Mouse (Mus musculus) lung, embryonic 16.5 days (tissue): ENCODE measurements around the gene Phb. TPM values are rescaled to one million over a fixed set of nuclear protein-coding genes. Genes with fewer than 3 reads are reported as not detected.

Source experiments
- ATAC-seq: fragments of 200-750 bp; cut with Nextera tagmentation; 2 replicates; pipeline ENCODE4 v1.8.0; 2017; ENCODE audit warnings: low read depth, mild to moderate bottlenecking, moderate library complexity
- H3K27ac ChIP-seq: fragments of 300-500 bp; sonication (generic); 2 replicates; pipeline ENCODE4 v1.5.1; 2014; ENCODE audit warnings: mild to moderate bottlenecking, control low read depth, low read length
- H3K27me3 ChIP-seq: fragments of 300-500 bp; sonication (generic); 2 replicates; pipeline ENCODE4 v1.6.1; 2014; ENCODE audit warnings: low read depth, low read length, mixed read lengths; ENCODE audit not compliant: control insufficient read depth, insufficient read depth
- H3K36me3 ChIP-seq: fragments of 300-500 bp; sonication (generic); 2 replicates; pipeline ENCODE4 v1.6.1; 2014; ENCODE audit warnings: low read length; ENCODE audit not compliant: control insufficient read depth, insufficient read depth
- H3K4me1 ChIP-seq: fragments of 300-500 bp; sonication (generic); replicated peaks from 2 replicates; pipeline ENCODE4 v1.6.1; 2014; ENCODE audit warnings: low read length, mixed read lengths; ENCODE audit not compliant: control insufficient read depth, insufficient read depth
- H3K4me2 ChIP-seq: fragments of 300-500 bp; sonication (generic); 2 replicates; pipeline ENCODE4 v1.6.1; 2014; ENCODE audit warnings: low read depth, low read length, control low read depth
- H3K4me3 ChIP-seq: fragments of 300-500 bp; sonication (generic); 2 replicates; pipeline ENCODE4 v1.5.1; 2014; ENCODE audit warnings: mild to moderate bottlenecking, low read length, control low read depth
- H3K9ac ChIP-seq: fragments of 300-500 bp; sonication (generic); 2 replicates; pipeline ENCODE4 v1.6.1; 2014; ENCODE audit warnings: low read length, control low read depth
- H3K9me3 ChIP-seq: fragments of 300-500 bp; sonication (generic); 2 replicates; pipeline ENCODE4 v1.6.1; 2016; ENCODE audit warnings: low read length; ENCODE audit not compliant: control insufficient read depth
- WGBS: fragments of 180-500 bp; shearing (Covaris S2); extraction: QIAGEN DNeasy Blood & Tissue Kit; methylation state at CpG from one replicate; pipeline ENCODE4 v1.1.7; 2014; 5-methylcytosine and 5-hydroxymethylcytosine counted together
- polyA plus RNA-seq: library from polyadenylated mRNA; unstranded; fragments of >200 nt; fragmentation: Nextera tagmentation; extraction: Ambion mirVana; gene quantifications from 2 replicates; pipeline ENCODE4 v1.2.1, GENCODE M21; 2015

Phb gene
- polyA plus RNA-seq, 1 experiment from 2014 or later, result 190 TPM

DNA sequence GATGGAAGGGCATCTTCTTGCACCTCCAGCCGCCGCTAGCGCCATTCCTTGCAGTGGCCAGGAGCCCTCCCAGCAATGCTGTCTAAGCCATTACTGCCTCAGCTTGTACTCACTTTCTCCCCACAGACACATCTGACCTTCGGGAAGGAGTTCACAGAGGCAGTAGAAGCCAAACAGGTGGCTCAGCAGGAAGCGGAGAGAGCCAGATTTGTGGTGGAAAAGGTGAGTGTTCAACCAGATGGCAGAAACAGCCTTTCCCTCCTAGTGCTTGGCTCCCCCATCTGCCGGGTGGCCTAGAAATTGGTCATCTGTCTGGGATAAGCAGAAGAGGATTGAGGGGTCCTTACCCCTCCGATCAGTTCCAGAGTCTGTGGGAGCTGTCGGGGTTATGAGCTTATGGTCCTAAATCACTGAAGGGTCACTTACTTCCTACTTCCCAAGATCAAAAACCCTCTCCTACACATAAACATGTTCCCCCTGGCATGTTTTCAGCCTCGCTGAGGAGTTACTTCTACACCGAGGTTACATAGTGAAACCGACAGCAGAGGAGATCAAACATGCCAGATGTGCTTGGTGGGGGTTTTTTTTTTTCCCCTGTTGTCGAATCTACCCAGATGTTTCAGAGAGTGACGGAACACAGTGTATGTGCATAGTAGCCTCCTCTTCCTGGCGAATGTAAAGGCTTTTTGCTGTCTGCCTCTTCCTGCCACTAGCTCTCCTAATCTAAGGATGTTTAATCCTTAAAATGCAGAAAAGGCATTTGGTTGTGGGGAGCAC, 11.4 kb downstream of the Phb start:
- WGBS, result 85% methylated on average over 14 of the region's 14 CpGs
- Histone ChIP-seq H3K9me3 (no peaks in the 10 kb centered on the region), H3K27me3 (no peaks in the 10 kb centered on the region), H3K4me3 (no peak overlapping the region), H3K27ac (no peak overlapping the region), H3K9ac (no peak overlapping the region), H3K36me3 (peaks cover 43% of the 10 kb centered on the region), H3K4me1 (peaks cover 7% of the 10 kb centered on the region; the same call in 1 of the 2 replicates), H3K4me2 (no peak overlapping the region)
- ATAC-seq, result no peak

DNA sequence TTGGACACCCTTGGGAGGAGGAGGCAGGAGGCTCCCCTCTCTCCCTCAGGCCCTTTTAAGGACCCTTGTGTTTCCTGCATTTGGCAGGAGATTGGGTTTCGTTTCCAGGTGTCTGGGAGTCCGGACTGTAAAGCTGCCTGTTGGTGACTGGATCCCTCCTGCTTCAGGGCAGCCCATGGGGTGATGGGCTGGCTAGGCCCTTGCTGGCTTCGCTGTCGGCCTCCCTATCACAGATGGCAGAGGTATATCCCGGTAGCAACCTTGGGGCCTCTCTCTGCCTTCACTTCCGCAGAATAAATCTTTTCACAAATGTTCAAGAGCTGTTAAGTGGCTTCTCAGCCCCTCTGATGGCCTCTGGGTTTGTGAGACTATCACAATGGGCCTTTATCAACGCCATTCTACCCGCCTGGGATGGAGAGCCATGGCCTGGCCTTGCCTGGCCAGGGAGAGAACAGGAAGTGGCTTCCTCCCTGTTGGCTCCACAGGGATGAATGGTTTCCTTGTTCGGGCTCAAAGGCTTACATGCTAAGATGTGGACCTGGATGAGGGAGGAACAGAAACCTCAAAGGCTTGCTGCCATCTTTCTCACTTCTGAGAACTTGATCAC, 15.3 kb downstream of the Phb start:
- ATAC-seq, result peak; percentile 64; the same call in 1 of the 2 replicates
- 45% methylated on average over 9 of the region's 9 CpGs for WGBS
- peaks cover 24% of the 10 kb centered on the region for H3K36me3 ChIP-seq
- H3K27ac ChIP-seq, result peak overlapping the region; percentile 63
- no peaks in the 10 kb centered on the region for H3K9me3 ChIP-seq
- no peaks in the 10 kb centered on the region for H3K27me3 ChIP-seq
- H3K9ac ChIP-seq, result no peak overlapping the region
- H3K4me2 ChIP-seq, result no peak overlapping the region
- H3K4me3 ChIP-seq, result no peak overlapping the region
- no peaks in the 10 kb centered on the region; the same call in 1 of the 2 replicates for H3K4me1 ChIP-seq

DNA sequence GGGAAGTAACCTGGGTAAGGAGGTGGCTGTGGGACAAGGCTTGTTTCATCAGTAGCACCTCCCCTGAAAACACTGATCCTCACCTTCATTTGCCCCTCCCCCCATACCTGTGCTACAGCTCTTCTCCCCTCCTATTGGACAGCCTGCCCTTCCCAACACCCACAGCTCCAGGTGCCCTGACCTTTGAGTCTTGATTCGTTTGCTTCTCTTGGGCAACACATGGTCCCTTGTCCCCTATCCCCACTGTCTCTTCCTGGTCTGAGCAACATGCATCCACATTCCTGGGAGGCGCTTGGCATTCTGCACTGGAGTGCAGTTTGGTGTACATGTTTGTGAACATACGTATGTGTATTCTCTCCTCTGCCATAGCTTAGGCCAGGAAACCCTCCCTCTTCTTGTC, 16.2 kb downstream of the Phb start:
- H3K4me1 ChIP-seq, result no peaks in the 10 kb centered on the region; the same call in 1 of the 2 replicates
- H3K4me2 ChIP-seq, result no peak overlapping the region
- no peaks in the 10 kb centered on the region for H3K27me3 ChIP-seq
- H3K9ac ChIP-seq, result no peak overlapping the region
- peak overlapping the region; percentile 10; the same call in 1 of the 2 replicates for H3K27ac ChIP-seq
- H3K9me3 ChIP-seq, result no peaks in the 10 kb centered on the region
- peaks cover 20% of the 10 kb centered on the region for H3K36me3 ChIP-seq
- no peak overlapping the region for H3K4me3 ChIP-seq
- no peak for ATAC-seq
- 78% methylated on average over 3 of the region's 3 CpGs for WGBS

DNA sequence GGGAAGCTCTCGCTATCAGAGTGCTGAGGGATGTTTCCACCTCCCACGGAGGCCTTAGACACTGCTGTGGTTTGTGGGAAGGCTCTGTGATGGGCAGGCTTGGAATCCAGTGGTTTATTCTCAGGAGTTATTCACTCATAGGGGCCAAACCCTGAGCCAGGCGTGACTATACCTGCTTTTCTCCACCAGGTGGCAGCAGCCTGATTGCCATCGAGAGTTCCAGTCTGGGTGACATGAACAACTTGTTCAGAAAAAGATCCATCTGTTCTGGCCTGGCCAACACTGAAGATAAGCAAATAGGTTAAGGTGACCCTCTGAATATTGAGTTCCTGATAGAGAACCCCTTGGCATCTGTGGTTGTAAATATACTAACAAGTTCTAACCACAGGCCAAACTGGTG, 19.3 kb downstream of the Phb start:
- ATAC-seq, result peak; percentile 46; the same call in 1 of the 2 replicates
- WGBS, result 4% methylated on average over 4 of the region's 4 CpGs

DNA sequence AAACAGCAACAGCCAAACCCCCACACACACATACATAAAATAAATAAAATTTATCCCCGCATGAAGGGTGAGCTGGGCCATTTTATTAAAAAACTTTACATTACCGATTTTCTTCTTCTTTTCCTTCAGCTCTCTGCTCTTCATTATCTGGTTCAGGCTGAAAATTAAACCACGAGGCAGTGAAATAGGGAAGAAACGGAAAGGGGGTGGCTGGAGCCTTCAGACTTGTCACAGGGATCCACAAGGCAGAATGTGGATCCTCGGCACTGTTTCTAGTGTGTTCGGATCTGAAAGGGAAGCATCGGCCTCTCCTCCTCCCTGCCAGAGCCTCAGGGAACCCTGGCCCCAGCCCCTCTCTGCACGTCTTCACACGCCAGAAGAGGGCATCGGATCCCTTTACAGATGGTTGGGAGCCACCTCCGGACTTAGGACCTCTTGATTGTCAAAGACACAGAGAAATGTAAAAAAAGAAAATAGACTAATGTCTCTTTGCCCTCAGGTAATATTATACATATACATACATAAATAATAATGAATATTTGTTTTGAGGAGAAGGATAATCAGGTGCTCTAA, 20.4 kb downstream of the Phb start:
- no peaks in the 10 kb centered on the region for H3K27me3 ChIP-seq
- WGBS, result 43% methylated on average over 11 of the region's 11 CpGs
- ATAC-seq, result no peak
- no peaks in the 10 kb centered on the region for H3K36me3 ChIP-seq
- no peak overlapping the region for H3K4me3 ChIP-seq
- H3K4me1 ChIP-seq, result peaks cover 7% of the 10 kb centered on the region; the same call in 1 of the 2 replicates
- H3K9me3 ChIP-seq, result no peaks in the 10 kb centered on the region
- H3K27ac ChIP-seq, result no peak overlapping the region
- no peak overlapping the region for H3K9ac ChIP-seq
- H3K4me2 ChIP-seq, result no peak overlapping the region

More for the DNA sequence above, 19.3 kb downstream of the Phb start:
- Histone ChIP-seq H3K27me3 (no peaks in the 10 kb centered on the region), H3K4me2 (no peak overlapping the region), H3K36me3 (no peaks in the 10 kb centered on the region; the same call in 1 of the 2 replicates), H3K9me3 (no peaks in the 10 kb centered on the region), H3K9ac (no peak overlapping the region), H3K4me1 (peaks cover 7% of the 10 kb centered on the region; the same call in 1 of the 2 replicates), H3K4me3 (no peak overlapping the region), H3K27ac (no peak overlapping the region)

DNA sequence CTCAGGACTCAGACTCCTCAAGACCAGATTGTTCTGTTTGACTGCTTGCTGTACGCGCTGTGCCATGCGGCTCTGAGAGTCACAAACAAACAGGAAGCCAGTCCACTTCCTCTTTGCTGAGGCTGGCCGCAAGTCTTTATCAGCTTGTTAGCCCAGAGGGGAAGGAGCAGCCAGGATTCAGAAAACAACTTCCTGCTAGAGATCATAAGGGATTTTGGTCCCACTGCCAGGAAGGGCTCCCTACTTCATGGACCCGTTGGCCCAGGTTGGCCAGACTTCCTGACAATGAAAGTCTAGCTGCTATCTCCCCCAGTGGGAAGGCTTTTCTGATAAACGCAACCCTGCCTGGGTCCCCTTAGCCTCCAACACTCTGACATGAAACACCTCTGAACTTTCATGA, 21.8 kb downstream of the Phb start:
- 21% methylated on average over 6 of the region's 6 CpGs for WGBS
- H3K4me2 ChIP-seq, result no peak overlapping the region
- peaks cover 7% of the 10 kb centered on the region; the same call in 1 of the 2 replicates for H3K4me1 ChIP-seq
- no peaks in the 10 kb centered on the region for H3K36me3 ChIP-seq
- H3K27me3 ChIP-seq, result no peaks in the 10 kb centered on the region
- ATAC-seq, result peak; percentile 48; the same call in 1 of the 2 replicates
- H3K27ac ChIP-seq, result peak overlapping the region; percentile 40
- H3K4me3 ChIP-seq, result no peak overlapping the region
- H3K9ac ChIP-seq, result peak overlapping the region; percentile 5; the same call in 1 of the 2 replicates
- no peaks in the 10 kb centered on the region for H3K9me3 ChIP-seq

DNA sequence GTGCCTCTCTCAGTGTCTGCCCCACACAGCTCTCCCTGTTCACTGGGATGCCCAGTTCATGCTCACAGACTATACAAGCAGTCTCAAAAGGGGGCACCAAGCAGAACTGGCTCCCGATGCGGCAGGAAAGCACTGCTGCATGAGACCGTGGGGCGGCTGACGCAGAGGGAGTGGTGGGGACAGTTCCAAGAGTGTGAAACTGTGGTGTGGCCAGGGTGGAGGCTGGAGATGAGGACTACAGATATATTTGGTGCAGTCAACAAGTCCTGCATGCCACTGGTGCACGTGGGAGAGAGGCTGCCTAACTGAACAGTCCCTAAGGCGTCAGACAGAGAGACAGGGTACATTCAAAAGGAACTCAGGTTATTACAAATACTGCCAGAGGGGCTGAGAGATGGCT, 22.2 kb downstream of the Phb start:
- ATAC-seq, result 0 out of 2 replicates have a peak, but pooled peaks have one; percentile 22
- Histone ChIP-seq H3K9me3 (no peaks in the 10 kb centered on the region), H3K36me3 (no peaks in the 10 kb centered on the region), H3K4me2 (no peak overlapping the region), H3K4me3 (no peak overlapping the region), H3K27ac (peak overlapping the region; percentile 40), H3K9ac (0 out of 2 replicates have a peak overlapping the region, but pooled peaks have one; percentile 5), H3K4me1 (peaks cover 7% of the 10 kb centered on the region; the same call in 1 of the 2 replicates), H3K27me3 (no peaks in the 10 kb centered on the region)
- 46% methylated on average over 7 of the region's 7 CpGs for WGBS

DNA sequence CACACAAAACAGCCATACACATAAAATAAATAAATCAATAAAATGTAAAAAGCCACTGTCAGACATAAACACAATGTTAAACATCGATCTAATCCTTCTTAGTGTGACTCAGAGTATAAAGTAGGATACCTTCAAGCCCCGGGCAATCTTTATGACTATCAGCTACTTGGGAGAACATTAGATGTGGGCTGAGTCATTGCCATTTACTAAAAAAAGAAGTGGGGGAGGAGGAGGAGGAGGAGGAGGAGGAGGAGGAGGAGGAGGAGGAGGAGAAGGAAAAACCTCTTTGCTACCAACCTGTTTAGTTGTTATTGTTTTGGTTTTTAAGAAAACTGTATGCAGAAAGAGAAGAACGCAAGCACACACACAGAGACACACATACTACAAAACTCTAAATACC, 22.8 kb downstream of the Phb start:
- H3K36me3 ChIP-seq, result no peaks in the 10 kb centered on the region
- no peak overlapping the region for H3K9ac ChIP-seq
- no peaks in the 10 kb centered on the region for H3K9me3 ChIP-seq
- no peak overlapping the region for H3K27ac ChIP-seq
- H3K4me2 ChIP-seq, result no peak overlapping the region
- WGBS, result 80% methylated on average over 3 of the region's 3 CpGs
- H3K27me3 ChIP-seq, result no peaks in the 10 kb centered on the region
- no peak for ATAC-seq
- peaks cover 7% of the 10 kb centered on the region; the same call in 1 of the 2 replicates for H3K4me1 ChIP-seq
- no peak overlapping the region for H3K4me3 ChIP-seq

DNA sequence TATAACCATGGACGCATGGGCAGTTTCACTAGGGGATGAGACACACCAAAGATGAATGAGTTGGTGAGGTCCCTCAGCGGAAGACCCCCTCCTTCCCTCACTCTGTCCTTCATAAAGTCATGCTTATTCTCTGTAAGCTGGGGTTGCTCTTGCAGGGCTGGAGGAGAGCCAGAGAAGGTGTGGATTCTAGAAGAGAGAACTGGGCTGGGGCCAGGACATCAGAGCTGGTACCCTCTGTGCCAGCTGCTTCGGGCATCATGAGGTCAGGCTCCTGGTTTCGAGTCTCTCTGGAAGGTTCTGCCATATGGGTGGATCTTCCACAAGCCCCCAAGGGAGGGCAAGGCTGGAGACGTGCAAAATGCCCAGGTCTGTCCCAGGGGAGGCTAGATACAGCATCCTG, 31.8 kb downstream of the Phb start:
- ATAC-seq, result no peak
- H3K27ac ChIP-seq, result no peak overlapping the region
- no peak overlapping the region for H3K9ac ChIP-seq
- no peaks in the 10 kb centered on the region for H3K36me3 ChIP-seq
- H3K9me3 ChIP-seq, result no peaks in the 10 kb centered on the region
- no peak overlapping the region for H3K4me3 ChIP-seq
- H3K4me2 ChIP-seq, result no peak overlapping the region
- H3K27me3 ChIP-seq, result no peaks in the 10 kb centered on the region
- H3K4me1 ChIP-seq, result no peaks in the 10 kb centered on the region
- 78% methylated on average over 5 of the region's 5 CpGs for WGBS
